ENCODE assay signal across 23 mouse cellular contexts in genomic region chr10:69686336-69686735, GRCm38 (mm10).
DNase-seq lines count a peak whose midpoint lies in the region; ATAC-seq and TF ChIP-seq lines count a peak whose summit lies in the region.
"Had no signal": no experiment of that assay in that cellular context is flagged by ENCODE, and none has a peak within 500 bp of the region (broad histone marks: within the 10 kb centered on the region; RNA-seq: fewer than 3 reads in every experiment).

No protein-coding gene starts in this region.

- peaks cover 4% of the 10 kb centered on the region; the same call in 1 of the 2 replicates for H3K9me3 ChIP-seq in liver, postnatal 0 days (ENCODE audit: low read length)
- H3K9me3 ChIP-seq: hindbrain, embryonic 15.5 days had no signal

- TF ChIP-seq EP300 in liver, postnatal 0 days (IDR thresholded peaks at IDR 0.05; ENCODE audit: low read depth) = no peak

- H3K4me1 ChIP-seq in liver, postnatal 0 days (ENCODE audit: insufficient read depth) = no peaks in the 10 kb centered on the region

- H3K36me3 ChIP-seq in liver, postnatal 0 days (replicated peaks; ENCODE audit: insufficient read depth, low read length) = no peaks in the 10 kb centered on the region
- H3K36me3 ChIP-seq: embryonic facial prominence, embryonic 12.5 days; forebrain, embryonic 12.5 days; G1E; hindbrain, embryonic 15.5 days had no signal

- no peak overlapping the region for H3K4me2 ChIP-seq in liver, postnatal 0 days (ENCODE audit: low read depth, low read length)
- H3K4me2 ChIP-seq: embryonic facial prominence, embryonic 12.5 days; forebrain, embryonic 12.5 days; heart, embryonic 12.5 days; hindbrain, embryonic 15.5 days had no signal

- no peak overlapping the region for H3K27ac ChIP-seq in liver, postnatal 0 days (ENCODE audit: low read depth)
- H3K27ac ChIP-seq: embryonic facial prominence, embryonic 12.5 days; forebrain, embryonic 12.5 days; heart, adult 2 months; hindbrain, embryonic 15.5 days had no signal

- no peaks in the 10 kb centered on the region for H3K27me3 ChIP-seq in liver, postnatal 0 days (ENCODE audit: insufficient read depth, low read length)
- H3K27me3 ChIP-seq: embryonic facial prominence, embryonic 12.5 days; heart, embryonic 12.5 days; hindbrain, embryonic 15.5 days had no signal

- H3K9ac ChIP-seq in liver, postnatal 0 days (replicated peaks) = no peak overlapping the region
- H3K9ac ChIP-seq: embryonic facial prominence, embryonic 12.5 days; forebrain, embryonic 12.5 days; heart, embryonic 12.5 days; hindbrain, embryonic 15.5 days had no signal

- no peak for TF ChIP-seq CTCF in liver, postnatal 0 days (IDR thresholded peaks at IDR 0.05; ENCODE audit: low read depth)

- DNase-seq in adrenal gland, adult (ENCODE audit: inconsistent age in 2 of 2, low spot score in 1 of 2) = peak; percentile 38 to 79
- DNase-seq in adrenal gland, postnatal 4 days (ENCODE audit: low spot score in 2 of 2) = no peak
- no peak for DNase-seq in liver, postnatal 0 days
- DNase-seq in liver = no peak
- peak; percentile 62 for DNase-seq in adrenal gland, postnatal 14 days
- peak; percentile 47 for DNase-seq in gonadal fat pad, adult 2 months (ENCODE audit: low read depth)
- DNase-seq in thymus, postnatal 0 days (ENCODE audit: low spot score) = no peak
- no peak for DNase-seq in kidney, adult 9 months
- DNase-seq: B cell, adult 2 months; cerebellum, adult 11-12 months; cerebellum, adult 9-10 months; cerebellum, postnatal 25 days; gastrocnemius, postnatal 25 days; heart, adult 2 months; heart, postnatal 36 days had no signal

- no peak overlapping the region for H3K4me3 ChIP-seq in liver, postnatal 0 days (ENCODE audit: low read depth, low read length)
- H3K4me3 ChIP-seq: embryonic facial prominence, embryonic 12.5 days; forebrain, embryonic 12.5 days; heart, adult 2 months; heart, embryonic 12.5 days; hindbrain, embryonic 15.5 days had no signal

- 0 out of 2 replicates have a peak, but pooled peaks have one; percentile 27 for ATAC-seq in liver, postnatal 0 days
- ATAC-seq: CD4-positive, CD25-positive, alpha-beta regulatory T cell, adult 4 months; forebrain, embryonic 16.5 days; intestine, embryonic 16.5 days had no signal

- WGBS in liver, postnatal 0 days (ENCODE audit: insufficient replicate concordance) = 65% methylated on average over 1 of the region's 1 CpGs

Comparison
In these comparisons a context has a peak if more than half of its experiments do, and no peak if none do; other contexts are left out.
1. DNase-seq: peak in adrenal gland, adult (2 of 2), adrenal gland, postnatal 14 days (single experiment) and gonadal fat pad, adult 2 months (single experiment); none in adrenal gland, postnatal 4 days (0 of 2), liver, postnatal 0 days (single experiment), liver (single experiment), thymus, postnatal 0 days (single experiment) and kidney, adult 9 months (single experiment).